Mouse (Mus musculus) cerebellum, adult 2 months (tissue): Measurements from ENCODE around the gene Trank1.

Source experiments
- CTCF ChIP-seq: fragments of 200-500 bp; IDR thresholded peaks from 2 replicates; pipeline ENCODE4 v1.5.1; 2011; ENCODE audit warnings: low read depth, mild to moderate bottlenecking, control low read depth, low read length, moderate library complexity, borderline replicate concordance; ENCODE audit not compliant: insufficient read depth
- POLR2A ChIP-seq: fragments of 200-500 bp; IDR thresholded peaks from 2 replicates; pipeline ENCODE4 v1.6.1; 2011; ENCODE audit warnings: low read length, control low read depth, borderline replicate concordance; ENCODE audit not compliant: insufficient read depth

GRCm38 (mm10) chr9:111386569-111386968 lies 75.0 kb downstream of the Trank1 start:
- TF ChIP-seq CTCF (no peak), POLR2A (no peak)
